Mouse (Mus musculus) forelimb bud, embryonic 11.5 days (tissue): ENCODE results near the gene Tspyl3.

Source experiments
- DNase-seq: peaks from one replicate; pipeline ENCODE4 v3.0.0-alpha.2; 2012; ENCODE audit warnings: low read depth, low spot score

Gene Tspyl3

DNA sequence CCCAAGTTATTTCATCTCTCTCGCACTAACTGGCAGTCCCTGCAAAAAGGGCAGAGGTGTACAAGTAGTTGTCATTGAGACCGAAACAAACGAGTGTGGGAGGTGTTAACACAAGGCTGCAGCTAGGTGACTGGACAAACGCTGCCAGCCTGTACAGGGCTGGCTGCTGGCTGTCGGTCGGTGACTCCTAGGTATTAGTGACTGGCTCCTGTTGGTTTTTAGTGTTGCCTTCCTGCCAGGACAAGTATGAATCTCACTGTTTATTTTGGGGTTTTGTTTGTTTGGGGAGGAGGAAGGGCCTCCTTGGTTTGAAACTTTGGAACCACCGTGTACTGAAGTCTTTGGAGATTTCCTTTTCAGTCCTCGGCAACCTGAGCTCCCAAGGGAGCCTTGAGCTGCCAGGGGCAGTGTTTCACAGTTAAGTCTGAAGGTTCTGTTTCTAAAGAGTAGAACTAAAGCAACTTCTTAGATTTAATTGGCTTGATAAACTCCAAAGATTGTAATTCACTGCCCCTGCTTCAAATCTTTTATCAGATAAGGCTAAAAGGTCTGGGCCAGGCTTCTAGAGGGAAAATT is 49.2 kb downstream of the Tspyl3 start:
- DNase-seq = no peak
